Mouse (Mus musculus) lung, embryonic 14.5 days (tissue): Measurements from ENCODE around the gene Tnfrsf13b. TPM values are rescaled to one million over a fixed set of nuclear protein-coding genes. Genes with fewer than 3 reads are reported as not detected.
A peak's percentile ranks its signal among the peaks of the same experiment; 100 is the strongest.

ENCODE experiments used
- ATAC-seq: fragments of 200-750 bp; cut with Nextera tagmentation; 2 replicates; pipeline ENCODE4 v1.8.0; 2017; ENCODE audit warnings: mild to moderate bottlenecking, moderate TSS enrichment, moderate library complexity; ENCODE audit not compliant: insufficient read depth
- DNase-seq: peaks from one replicate; pipeline ENCODE4 v3.0.0-alpha.2; 2015
- H3K27ac ChIP-seq: fragments of 300-500 bp; sonication (generic); 2 replicates; pipeline ENCODE4 v1.5.1; 2014; ENCODE audit warnings: low read depth, mild to moderate bottlenecking, moderate library complexity
- H3K27me3 ChIP-seq: fragments of 300-500 bp; sonication (generic); 2 replicates; pipeline ENCODE4 v1.6.1; 2014; ENCODE audit warnings: low read length, control low read depth; ENCODE audit not compliant: insufficient read depth
- H3K36me3 ChIP-seq: fragments of 300-500 bp; sonication (generic); 2 replicates; pipeline ENCODE4 v1.6.1; 2014; ENCODE audit warnings: control low read depth; ENCODE audit not compliant: insufficient read depth
- H3K4me1 ChIP-seq: fragments of 300-500 bp; sonication (generic); 2 replicates; pipeline ENCODE4 v1.6.1; 2014; ENCODE audit warnings: antibody characterized with exemption, control low read depth; ENCODE audit not compliant: insufficient read depth
- H3K4me2 ChIP-seq: fragments of 300-500 bp; sonication (generic); 2 replicates; pipeline ENCODE4 v1.6.1; 2014; ENCODE audit warnings: mild to moderate bottlenecking
- H3K4me3 ChIP-seq: fragments of 300-500 bp; sonication (generic); 2 replicates; pipeline ENCODE4 v1.5.1; 2014; ENCODE audit warnings: low read depth, low read length
- H3K9ac ChIP-seq: fragments of 300-500 bp; sonication (generic); 2 replicates; pipeline ENCODE4 v1.6.1; 2014
- H3K9me3 ChIP-seq: fragments of 300-500 bp; sonication (generic); 2 replicates; pipeline ENCODE4 v1.6.1; 2016; ENCODE audit warnings: low read depth, low read length, control low read depth
- CTCF ChIP-seq: IDR thresholded peaks from 2 replicates; pipeline ENCODE4 v1.5.1; 2016; ENCODE audit warnings: antibody characterized with exemption, low read depth
- WGBS: fragments of 180-500 bp; shearing (Covaris S2); extraction: QIAGEN DNeasy Blood & Tissue Kit; methylation state at CpG from one replicate; pipeline ENCODE4 v1.1.7; 2014; 5-methylcytosine and 5-hydroxymethylcytosine counted together
- polyA plus RNA-seq: library from polyadenylated mRNA; unstranded; fragments of >200 nt; fragmentation: Nextera tagmentation; extraction: Ambion mirVana; gene quantifications from 2 replicates; pipeline ENCODE4 v1.2.1, GENCODE M21; 2014

Gene Tnfrsf13b
- 2.3 and 2.4 TPM in 2 replicates for polyA plus RNA-seq

DNA sequence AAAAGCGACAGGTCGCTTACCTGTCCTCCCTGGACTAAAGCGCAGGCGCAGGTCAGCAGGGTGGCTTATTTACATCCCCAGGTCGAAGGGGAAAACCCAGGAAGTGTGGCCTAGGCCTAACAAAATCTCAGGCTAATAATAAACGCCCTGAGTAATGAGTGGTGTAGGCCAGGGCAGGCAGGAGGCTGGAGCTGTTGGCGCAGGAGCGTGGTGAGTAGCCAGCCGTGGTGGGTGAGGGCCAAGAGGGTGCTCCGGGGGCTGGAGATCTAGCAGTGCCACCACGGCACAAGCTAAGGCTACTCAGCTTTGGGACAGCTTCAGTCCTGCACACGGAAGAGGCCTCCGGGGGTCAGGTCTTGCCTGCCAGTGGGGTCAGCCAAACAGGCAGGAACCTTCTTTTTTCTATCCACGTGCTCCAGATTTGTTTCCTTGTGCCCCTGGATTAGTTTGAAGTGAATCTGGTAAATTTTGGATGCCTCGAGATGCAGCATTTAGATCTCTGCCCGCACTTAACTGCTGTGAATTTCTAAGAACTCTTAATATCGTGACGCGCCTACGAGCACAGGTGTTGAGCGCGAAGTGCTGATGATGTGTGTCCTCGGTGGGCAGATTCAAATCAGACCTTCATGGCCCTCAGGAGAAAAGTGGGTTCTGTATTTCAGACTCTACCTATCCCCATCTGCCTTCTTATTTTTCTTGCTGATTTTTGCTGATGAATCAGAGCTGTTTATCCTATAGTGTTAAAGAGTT, at the start of gene Tnfrsf13b:
Gene Tnfrsf13b (plus strand): TSS at position 150 of the 750 bp plus-strand sequence.
- H3K4me1 ChIP-seq: no peaks in the 10 kb centered on the region
- H3K4me3 ChIP-seq: no peak within 1 kb of the TSS
- H3K9ac ChIP-seq: no peak within 1 kb of the TSS
- WGBS: 81% methylated on average over 23 of the region's 23 CpGs
- H3K27me3 ChIP-seq: no peaks in the 10 kb centered on the region
- no peak for ATAC-seq
- no peak within 1 kb of the TSS for H3K27ac ChIP-seq
- no peak within 1 kb of the TSS for H3K4me2 ChIP-seq
- DNase-seq: no peak
- H3K9me3 ChIP-seq: no peaks in the 10 kb centered on the region
- no peak for TF ChIP-seq CTCF
- H3K36me3 ChIP-seq: no peaks in the 10 kb centered on the region

DNA sequence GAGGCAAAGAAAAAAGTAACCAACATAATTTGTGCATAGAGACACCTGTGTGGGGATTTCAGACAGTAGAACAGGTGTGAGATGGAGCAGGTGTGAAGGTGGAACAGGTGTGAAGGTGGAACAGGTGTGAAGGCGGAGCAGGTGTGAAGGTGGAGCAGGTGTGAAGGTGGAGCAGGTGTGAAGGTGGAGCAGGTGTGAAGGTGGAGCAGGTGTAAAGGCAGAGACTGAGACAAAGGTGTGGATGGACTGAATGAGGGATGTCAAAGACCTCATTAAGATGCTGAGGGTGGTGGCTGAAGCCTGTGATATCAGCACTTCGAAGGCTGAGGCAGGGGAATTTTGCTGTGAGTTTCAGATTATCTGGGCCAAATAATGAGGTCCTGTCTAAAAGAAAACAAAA, 44.9 kb upstream of the Tnfrsf13b start:
- 82% methylated on average over 2 of the region's 2 CpGs for WGBS
- no peaks in the 10 kb centered on the region for H3K36me3 ChIP-seq
- ATAC-seq (no peak), DNase-seq (no peak)
- no peaks in the 10 kb centered on the region for H3K9me3 ChIP-seq
- no peak overlapping the region for H3K9ac ChIP-seq
- no peaks in the 10 kb centered on the region for H3K27me3 ChIP-seq
- H3K4me2 ChIP-seq: no peak overlapping the region
- TF ChIP-seq CTCF: no peak
- no peak overlapping the region for H3K27ac ChIP-seq
- no peak overlapping the region for H3K4me3 ChIP-seq
- no peaks in the 10 kb centered on the region for H3K4me1 ChIP-seq

- ATAC-seq (no peak), DNase-seq (no peak)
- Histone ChIP-seq H3K27me3 (no peaks in the 10 kb centered on the region), H3K9ac (no peak overlapping the region), H3K27ac (no peak overlapping the region), H3K4me3 (no peak overlapping the region), H3K36me3 (no peaks in the 10 kb centered on the region), H3K9me3 (no peaks in the 10 kb centered on the region; the same call in 1 of the 2 replicates), H3K4me1 (no peaks in the 10 kb centered on the region), H3K4me2 (no peak overlapping the region)
- no peak for TF ChIP-seq CTCF
- 68% methylated on average over 7 of the region's 7 CpGs for WGBS
Observed at GRCm38 (mm10) chr11:61090195-61090594, 36.4 kb upstream of the Tnfrsf13b start.

- H3K27ac ChIP-seq: no peak overlapping the region
- no peak overlapping the region for H3K9ac ChIP-seq
- no peaks in the 10 kb centered on the region for H3K27me3 ChIP-seq
- no peak for TF ChIP-seq CTCF
- no peaks in the 10 kb centered on the region for H3K4me1 ChIP-seq
- DNase-seq: no peak
- no peaks in the 10 kb centered on the region for H3K36me3 ChIP-seq
- ATAC-seq: no peak
- no peak overlapping the region for H3K4me2 ChIP-seq
- H3K9me3 ChIP-seq: no peaks in the 10 kb centered on the region; the same call in 1 of the 2 replicates
- H3K4me3 ChIP-seq: no peak overlapping the region
- 63% methylated on average over 3 of the region's 3 CpGs for WGBS
Observed at GRCm38 (mm10) chr11:61091192-61091591, 35.4 kb upstream of the Tnfrsf13b start.

DNA sequence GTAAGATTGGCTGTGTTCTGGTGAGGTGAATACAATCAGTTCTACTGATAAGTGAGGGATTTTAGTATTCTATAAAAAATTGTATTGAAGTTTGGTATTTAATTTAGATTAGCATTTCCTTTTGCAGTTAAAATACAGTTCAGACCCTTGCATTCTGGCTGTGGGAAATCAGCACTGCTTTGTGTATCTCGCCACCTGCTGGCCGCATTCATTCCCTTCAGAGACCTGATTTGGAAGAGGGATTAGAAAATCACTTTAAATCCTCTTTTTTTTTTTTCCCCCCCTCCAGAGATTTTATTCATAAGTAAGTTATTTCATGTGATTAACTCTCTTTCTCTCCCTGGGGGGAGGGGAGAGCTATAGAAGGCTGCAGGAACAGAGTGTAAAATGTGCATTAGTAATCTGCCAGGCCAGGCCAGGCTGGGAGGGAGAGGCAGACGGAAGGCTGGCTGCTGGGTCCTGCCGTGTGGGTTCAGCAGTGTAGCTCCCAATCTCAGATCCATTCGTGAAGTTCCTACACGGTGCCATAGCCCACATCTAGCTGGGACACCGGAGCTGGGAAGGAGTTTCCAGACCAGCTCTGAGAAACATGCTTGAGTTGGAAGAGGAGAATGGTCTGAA, 34.8 kb upstream of the Tnfrsf13b start:
- H3K4me3 ChIP-seq: no peak overlapping the region
- peak; percentile 88 for TF ChIP-seq CTCF
- WGBS: 24% methylated on average over 7 of the region's 7 CpGs
- no peaks in the 10 kb centered on the region for H3K27me3 ChIP-seq
- no peaks in the 10 kb centered on the region; the same call in 1 of the 2 replicates for H3K9me3 ChIP-seq
- H3K27ac ChIP-seq: no peak overlapping the region
- no peak overlapping the region for H3K4me2 ChIP-seq
- no peaks in the 10 kb centered on the region for H3K4me1 ChIP-seq
- DNase-seq: peak; percentile 93
- no peak for ATAC-seq
- H3K9ac ChIP-seq: no peak overlapping the region
- no peaks in the 10 kb centered on the region for H3K36me3 ChIP-seq

DNA sequence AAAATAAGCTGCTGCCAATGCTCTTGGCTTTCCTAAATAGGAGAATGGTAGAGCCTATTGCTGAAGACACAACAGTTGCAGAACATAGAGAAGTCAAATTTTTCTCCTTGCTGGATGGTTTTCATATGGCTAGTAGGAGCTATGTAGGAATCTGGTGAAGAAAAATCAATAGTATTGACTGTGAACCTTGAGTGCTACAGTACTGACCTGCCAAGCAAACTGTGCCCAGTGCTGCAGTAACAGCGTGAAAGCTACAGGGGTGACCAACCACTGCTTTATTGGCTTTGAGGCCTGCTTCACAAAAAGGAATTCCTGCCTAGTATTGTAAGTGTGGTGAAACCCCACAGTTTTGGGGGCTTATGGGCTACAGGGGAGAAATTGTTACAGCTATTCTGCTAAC, 28.5 kb upstream of the Tnfrsf13b start:
- Histone ChIP-seq H3K27ac (no peak overlapping the region), H3K4me3 (no peak overlapping the region), H3K9ac (no peak overlapping the region), H3K4me1 (no peaks in the 10 kb centered on the region), H3K27me3 (no peaks in the 10 kb centered on the region), H3K36me3 (no peaks in the 10 kb centered on the region), H3K4me2 (no peak overlapping the region), H3K9me3 (no peaks in the 10 kb centered on the region; the same call in 1 of the 2 replicates)
- TF ChIP-seq CTCF: no peak
- 81% methylated on average over 1 of the region's 1 CpGs for WGBS
- no peak for DNase-seq
- no peak for ATAC-seq
